Mouse (Mus musculus) right cerebral cortex, postnatal 14 days (tissue): ENCODE measurements around the gene Adamts14.
A peak's percentile ranks its signal among the peaks of the same experiment; 100 is the strongest.

Source experiments
- DNase-seq: peaks from one replicate; pipeline ENCODE4 v3.0.0; 2022

Adamts14 gene

DNA sequence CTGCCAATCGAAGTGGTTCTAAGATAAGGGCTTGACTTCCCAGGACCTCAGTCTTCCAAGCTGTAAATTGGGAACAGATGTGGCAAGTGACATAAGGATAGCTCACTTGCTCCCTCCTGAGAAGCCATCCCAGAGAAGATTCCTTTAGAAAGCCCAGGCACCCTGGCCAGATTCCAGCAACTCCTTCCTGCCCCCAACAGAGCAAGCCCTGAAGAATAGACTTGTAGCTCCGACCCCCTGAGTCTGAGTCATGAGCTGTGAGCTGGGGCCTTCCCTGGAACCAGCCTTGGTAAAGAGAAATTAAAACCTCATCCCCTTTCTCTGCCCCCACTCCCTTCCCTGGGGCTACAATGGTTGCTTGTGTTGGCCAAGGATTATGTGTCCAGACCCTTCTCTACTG, 1.3 kb upstream of the Adamts14 start:
- no peak for DNase-seq

DNA sequence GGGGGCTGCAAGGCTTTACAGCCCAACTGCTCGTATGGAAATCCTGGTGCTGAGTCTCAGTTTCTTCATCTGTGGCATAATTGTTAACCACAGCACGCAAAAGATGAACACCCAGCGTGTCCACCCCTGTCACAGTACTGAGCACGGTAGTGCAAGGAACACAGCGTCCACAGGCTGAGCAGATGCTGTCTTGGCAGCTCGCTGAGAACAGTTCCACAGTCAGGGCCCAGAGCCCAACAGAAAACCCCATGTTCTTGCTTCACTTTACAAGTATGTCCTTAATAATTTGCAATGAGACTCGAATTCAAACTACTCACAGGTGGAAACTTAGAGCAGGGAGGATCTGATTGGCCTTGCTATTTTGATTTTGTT, 592 bp upstream of the Adamts14 start:
- DNase-seq: no peak

DNA sequence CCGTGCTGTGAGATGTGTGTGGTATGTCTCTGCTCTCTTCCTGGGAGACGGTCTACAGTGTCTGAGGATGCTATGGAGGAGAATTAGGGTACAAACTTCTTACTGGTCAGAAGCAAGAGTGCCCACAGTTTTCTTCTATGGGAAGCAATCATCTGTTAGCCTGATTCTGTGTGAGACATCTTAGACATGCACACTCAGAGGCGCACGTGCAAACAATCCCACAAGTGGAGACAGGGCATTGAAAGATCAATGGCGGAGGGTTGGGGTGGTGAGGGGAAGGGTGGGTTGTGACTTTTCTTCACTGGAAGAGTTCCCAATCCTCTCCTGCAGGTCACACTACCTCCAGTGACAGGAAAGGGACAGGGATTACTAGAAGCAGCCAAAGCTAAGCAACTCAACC, 607 bp downstream of the Adamts14 start:
- no peak for DNase-seq

DNA sequence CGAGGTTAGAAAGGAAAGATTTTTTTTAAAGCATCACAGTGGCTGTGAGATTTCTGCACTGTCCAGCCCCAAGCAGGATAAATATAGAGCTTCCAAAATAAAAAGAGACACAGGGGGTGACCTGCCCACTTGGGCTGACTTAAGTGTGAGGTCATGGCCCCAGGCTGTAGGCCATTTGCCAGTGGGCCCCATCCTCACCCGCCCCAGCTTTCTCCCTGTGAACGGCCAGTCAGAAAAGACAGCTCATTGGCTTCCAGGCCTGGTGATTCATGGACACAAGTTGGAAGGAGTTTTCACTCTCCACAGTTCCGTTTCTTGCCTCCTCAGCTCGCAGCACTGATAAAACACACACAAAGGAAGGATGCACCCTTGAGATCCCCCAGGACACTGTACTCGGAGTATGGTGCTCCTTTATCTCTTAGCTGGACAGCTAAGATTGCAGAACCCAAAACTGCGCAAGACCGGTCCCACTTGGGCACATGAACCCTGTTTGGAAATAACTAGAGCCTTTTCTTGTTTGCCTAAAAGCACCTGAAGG, 1.1 kb downstream of the Adamts14 start:
- no peak for DNase-seq

DNA sequence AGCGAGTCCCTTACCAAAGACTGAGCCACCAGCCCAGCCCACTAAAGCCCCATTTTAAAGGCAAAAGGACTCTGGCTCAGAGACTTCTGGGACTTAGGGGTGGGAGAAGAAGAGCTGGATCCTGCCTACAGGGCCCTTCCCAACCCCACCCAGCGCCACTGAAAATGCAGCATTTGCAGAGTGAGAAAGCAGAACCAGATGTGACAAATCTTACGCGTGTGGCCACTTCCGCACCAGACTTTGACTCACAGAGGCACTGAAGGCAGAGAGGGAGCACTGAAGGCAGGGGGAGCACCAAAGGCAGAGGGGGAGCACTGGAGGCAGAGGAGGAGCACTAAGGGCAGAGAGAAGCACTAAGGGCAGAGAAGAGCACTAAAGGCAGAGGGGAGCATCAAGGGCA, 5.9 kb downstream of the Adamts14 start:
- no peak for DNase-seq

- DNase-seq: no peak
Measured at GRCm38 (mm10) chr10:61263606-61264005, 9.6 kb downstream of the Adamts14 start.

GRCm38 (mm10) chr10:61261229-61262156, 11.7 kb downstream of the Adamts14 start:
- no peak for DNase-seq

DNA sequence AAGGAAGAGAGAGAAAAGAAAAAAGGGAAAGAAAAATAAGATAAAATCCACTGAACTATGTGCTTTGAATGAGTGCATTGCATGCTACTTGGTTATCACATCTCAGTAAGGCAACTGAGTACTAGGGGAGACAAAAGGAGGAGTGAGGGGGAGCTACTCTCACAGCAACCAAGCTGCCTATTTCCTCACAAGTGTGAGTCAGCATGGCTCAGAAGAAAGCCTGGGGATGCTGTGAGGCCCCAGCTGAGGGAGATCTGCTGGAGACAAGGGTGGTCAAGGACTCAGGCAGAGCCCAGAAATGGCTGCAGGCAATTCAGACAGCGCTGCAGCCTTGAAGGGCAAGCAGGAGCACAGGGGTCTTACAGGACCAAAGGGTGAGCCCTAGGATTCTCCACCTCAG, 15.1 kb downstream of the Adamts14 start:
- DNase-seq: no peak

- no peak for DNase-seq
Measured at GRCm38 (mm10) chr10:61256665-61257064, 16.6 kb downstream of the Adamts14 start.

DNA sequence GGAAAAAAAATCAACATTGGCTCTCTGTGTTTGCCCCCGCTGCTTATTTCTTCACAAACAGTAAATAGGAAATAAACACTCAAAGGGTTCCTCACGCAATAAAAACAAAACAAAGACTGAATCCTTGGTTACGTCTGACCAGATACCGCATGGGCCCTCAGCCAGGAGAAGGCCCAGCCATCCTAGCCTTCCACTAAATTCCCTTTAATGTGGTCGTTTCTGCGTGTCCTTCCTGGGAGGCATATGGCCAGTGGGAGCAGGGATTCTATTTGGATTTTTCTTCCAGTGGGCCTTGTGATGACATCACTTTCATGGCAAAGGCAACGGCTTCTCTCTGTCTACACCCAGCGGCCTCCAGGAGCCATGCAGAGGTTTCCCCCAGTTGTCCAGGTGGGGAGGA, 18.0 kb downstream of the Adamts14 start:
- no peak for DNase-seq

GRCm38 (mm10) chr10:61254761-61255160, 18.5 kb downstream of the Adamts14 start:
- no peak for DNase-seq

DNA sequence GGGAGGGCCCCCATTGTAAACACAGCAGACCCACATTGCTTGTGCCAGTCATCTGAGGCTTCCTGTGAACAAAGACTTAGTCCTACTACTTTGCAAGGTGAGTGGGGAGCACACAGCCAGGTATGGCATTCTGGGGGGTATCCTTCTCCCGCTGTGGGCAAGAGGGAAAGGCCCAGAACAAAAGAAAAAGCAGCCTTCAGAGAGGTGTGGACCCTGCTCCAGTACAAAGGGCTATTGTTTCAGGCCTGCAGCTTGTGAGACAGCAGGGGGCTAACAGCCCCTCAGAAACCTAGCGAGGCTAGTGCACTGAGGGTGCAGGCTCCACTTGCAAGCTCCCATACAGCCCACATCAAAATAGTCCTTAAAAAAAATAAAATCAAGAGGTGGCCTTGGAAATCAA, 23.3 kb downstream of the Adamts14 start:
- DNase-seq: no peak

- no peak for DNase-seq
Measured at GRCm38 (mm10) chr10:61248596-61249114, 24.6 kb downstream of the Adamts14 start.

GRCm38 (mm10) chr10:61246288-61246687, 26.9 kb downstream of the Adamts14 start:
- DNase-seq: peak; percentile 44

DNA sequence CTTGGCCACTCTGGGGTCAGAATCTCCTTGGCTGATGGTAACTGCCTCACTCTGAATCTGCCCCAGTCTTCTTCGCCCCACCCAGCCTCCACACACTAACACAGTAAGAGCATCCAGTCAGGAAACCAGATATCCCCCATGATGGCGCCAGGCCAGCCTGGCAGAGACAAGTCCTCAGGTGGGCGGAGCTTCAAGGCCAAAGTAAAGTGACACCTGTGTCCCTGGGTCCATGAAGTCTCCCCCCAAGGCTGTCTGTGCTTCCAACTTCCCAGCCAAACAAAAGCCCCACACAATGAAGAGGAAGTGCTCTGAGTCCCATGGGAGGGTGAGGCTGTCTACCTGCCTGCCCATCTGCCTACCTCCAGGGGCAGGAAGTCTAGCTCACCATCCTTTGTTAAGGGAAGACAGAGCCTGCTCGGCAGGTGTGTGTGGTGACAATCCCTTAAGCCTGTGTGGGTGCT, 31.2 kb downstream of the Adamts14 start:
- no peak for DNase-seq

GRCm38 (mm10) chr10:61240108-61240920, 32.9 kb downstream of the Adamts14 start:
- no peak for DNase-seq

DNA sequence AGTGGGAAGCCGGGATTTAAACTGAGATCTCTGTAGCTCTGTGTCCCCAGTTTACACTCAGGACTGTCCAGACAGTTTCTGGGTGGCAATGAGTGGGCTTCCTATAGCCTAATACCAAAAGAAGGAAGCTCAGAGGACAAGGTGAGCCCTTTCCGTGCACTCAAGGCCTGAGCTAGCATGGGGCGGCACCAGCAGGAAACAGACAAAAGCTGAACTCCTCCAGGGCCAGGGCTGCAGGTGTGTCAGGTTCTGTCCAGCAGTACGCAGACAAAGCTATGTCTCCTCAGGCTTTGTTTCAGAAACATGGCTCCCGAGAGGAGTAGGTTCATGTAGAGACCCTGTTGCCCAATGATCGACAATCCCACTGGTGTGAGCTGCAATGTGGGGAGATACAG, 35.9 kb downstream of the Adamts14 start:
- no peak for DNase-seq

GRCm38 (mm10) chr10:61236683-61237390, 36.4 kb downstream of the Adamts14 start:
- no peak for DNase-seq

- DNase-seq: no peak
Measured at GRCm38 (mm10) chr10:61235677-61236267, 37.5 kb downstream of the Adamts14 start.

- DNase-seq: no peak
Measured at GRCm38 (mm10) chr10:61234319-61234718, 38.9 kb downstream of the Adamts14 start.

DNA sequence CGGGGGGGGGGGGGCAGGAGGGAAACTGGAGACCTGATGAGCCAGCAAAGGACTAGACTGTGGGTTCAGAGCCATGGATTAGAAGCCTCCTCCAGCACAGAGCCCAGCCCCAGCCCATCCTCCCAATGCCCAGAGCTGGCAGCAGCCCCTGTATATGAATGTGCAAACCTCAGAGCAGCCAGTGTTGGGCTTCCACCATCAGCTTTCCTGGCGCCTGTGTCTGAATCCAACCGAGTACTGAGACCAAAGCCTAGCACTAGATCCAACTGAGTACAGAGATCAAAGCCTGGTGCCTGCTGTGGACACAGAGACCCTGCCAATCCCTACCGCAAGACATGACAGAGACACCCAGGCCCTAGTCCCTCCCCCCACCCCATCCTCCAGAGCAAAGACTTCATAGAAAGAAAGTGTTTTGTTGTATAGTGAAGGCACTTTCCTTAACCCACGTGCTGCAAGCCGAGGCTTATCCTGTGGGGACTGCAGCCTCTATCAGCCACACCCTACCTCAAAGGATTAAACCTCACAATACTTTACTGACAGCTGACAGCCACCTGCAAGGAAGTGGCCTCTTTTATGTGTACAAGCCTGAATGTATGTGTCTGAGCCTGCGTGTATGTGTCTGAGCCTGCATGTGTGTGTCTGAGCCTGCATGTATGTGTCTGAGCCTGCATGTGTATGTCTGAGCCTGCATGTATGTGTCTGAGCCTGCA, 40.2 kb downstream of the Adamts14 start:
- no peak for DNase-seq

- no peak for DNase-seq
Measured at GRCm38 (mm10) chr10:61231756-61232155, 41.5 kb downstream of the Adamts14 start.
